Mouse (Mus musculus): ENCODE measurements around the gene Macrod1. TPM values are rescaled to one million over a fixed set of nuclear protein-coding genes. Genes with fewer than 3 reads are reported as not detected.

Macrod1 gene
- polyA plus RNA-seq, 1 experiment, result 44.3 TPM

DNA sequence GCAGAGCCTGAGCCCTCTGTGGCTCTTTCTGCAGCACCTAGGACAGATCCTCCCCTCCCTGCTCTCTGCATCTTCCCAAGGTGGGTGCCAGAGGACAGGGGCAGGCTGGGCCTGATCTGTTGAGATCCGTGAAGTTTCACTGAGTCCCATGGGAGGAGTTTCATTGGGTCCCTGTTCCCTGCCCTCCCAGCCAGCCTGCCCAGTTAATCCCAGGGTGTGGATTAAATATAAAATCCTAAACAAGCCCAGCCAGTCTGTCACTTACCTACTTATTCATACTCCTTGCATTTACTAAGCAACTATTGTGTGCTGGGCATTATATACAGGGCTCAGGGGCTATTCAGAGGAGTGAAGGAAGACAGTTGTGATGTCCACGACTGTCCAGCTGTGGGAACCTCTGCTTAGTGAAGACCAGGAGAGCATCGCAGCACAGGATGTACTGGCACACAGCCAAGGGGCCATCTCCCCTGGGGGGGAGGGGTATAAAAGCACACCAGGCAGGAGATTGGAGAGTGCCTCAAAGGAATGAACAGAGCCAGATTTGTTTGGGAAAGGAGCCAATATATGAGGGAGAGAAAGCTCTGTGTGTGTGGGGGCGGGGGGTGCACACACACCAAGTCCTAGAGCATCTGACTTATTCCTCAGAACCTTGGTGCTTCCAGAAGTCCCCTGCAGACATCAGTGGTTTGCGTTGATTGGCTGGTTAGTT lies 85.8 kb downstream of the Macrod1 start:
- WGBS, result 57% methylated on average over 5 of the region's 5 CpGs
- peaks cover 3% of the 10 kb centered on the region; the same call in 1 of the 2 replicates for H3K4me1 ChIP-seq (ENCODE audit: control insufficient read depth, insufficient read depth, low read length)
- H3K4me3 ChIP-seq (replicated peaks; ENCODE audit: extremely low read depth, low read depth, low read length), result no peak overlapping the region

GRCm38 (mm10) chr19:7143854-7144253 lies 87.2 kb downstream of the Macrod1 start:
- H3K4me3 ChIP-seq (replicated peaks; ENCODE audit: extremely low read depth, low read depth, low read length), result peak overlapping the region; percentile 27
- TF ChIP-seq POLR2A (IDR thresholded peaks at IDR 0.05; ENCODE audit: borderline replicate concordance, extremely low read depth, low read depth, low read length), result no peak
- TF ChIP-seq CTCF (IDR thresholded peaks at IDR 0.05; ENCODE audit: insufficient read depth, low read length), result no peak
- peaks cover 3% of the 10 kb centered on the region; the same call in 1 of the 2 replicates for H3K4me1 ChIP-seq (ENCODE audit: control insufficient read depth, insufficient read depth, low read length)
- peak; percentile 51 for DNase-seq
- 2% methylated on average over 20 of the region's 20 CpGs for WGBS

More for the DNA sequence above, 85.8 kb downstream of the Macrod1 start:
- TF ChIP-seq CTCF (IDR thresholded peaks at IDR 0.05; ENCODE audit: insufficient read depth, low read length) (no peak), POLR2A (IDR thresholded peaks at IDR 0.05; ENCODE audit: borderline replicate concordance, extremely low read depth, low read depth, low read length) (no peak)
- no peak for DNase-seq

DNA sequence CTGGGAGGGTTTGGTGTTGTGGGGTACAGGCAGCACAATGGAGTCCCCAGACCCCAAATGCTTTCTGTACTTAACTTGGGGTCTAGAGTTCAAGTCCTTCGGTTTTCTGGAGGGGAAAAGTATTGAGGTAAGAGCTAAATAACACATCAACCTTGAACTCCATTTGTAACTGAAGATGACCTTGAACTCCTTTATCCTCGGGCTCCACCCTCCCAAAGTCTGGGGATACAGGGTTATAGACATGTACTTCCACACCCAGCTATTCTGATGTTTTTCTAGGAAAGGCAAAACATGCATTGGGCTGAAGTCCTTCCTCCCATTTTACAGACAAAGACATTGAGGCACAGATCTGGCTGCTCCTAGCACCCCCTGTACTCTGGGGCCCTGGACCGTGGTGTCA lies 87.8 kb downstream of the Macrod1 start:
- TF ChIP-seq CTCF (IDR thresholded peaks at IDR 0.05; ENCODE audit: insufficient read depth, low read length) (no peak), POLR2A (IDR thresholded peaks at IDR 0.05; ENCODE audit: borderline replicate concordance, extremely low read depth, low read depth, low read length) (no peak)
- Histone ChIP-seq H3K4me3 (replicated peaks; ENCODE audit: extremely low read depth, low read depth, low read length) (no peak overlapping the region), H3K4me1 (ENCODE audit: control insufficient read depth, insufficient read depth, low read length) (peaks cover 3% of the 10 kb centered on the region; the same call in 1 of the 2 replicates)
- WGBS, result 72% methylated on average over 3 of the region's 3 CpGs
- DNase-seq, result no peak

DNA sequence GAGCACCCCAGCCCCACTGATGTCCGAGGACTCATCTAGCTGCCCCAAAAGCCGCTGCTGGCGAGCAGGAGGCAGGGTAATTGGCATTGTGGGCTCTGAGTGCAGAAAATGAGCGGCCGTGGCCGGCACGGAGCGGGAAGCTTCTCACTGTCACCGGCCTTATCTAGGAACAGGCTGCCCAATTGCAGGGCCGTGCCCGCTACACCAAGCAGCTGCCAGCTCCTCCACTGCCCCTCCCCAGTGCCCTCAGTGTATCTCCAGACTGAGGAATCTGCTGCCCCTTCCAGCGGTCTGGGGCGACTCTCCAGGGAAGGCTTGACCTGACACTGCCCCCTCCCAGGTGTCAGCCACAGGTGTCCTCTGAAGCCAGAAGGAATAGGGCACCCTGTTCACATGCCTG lies 89.8 kb downstream of the Macrod1 start:
- TF ChIP-seq CTCF (IDR thresholded peaks at IDR 0.05; ENCODE audit: insufficient read depth, low read length) (no peak), POLR2A (IDR thresholded peaks at IDR 0.05; ENCODE audit: borderline replicate concordance, extremely low read depth, low read depth, low read length) (no peak)
- DNase-seq, result no peak
- H3K4me3 ChIP-seq (replicated peaks; ENCODE audit: extremely low read depth, low read depth, low read length), result no peak overlapping the region
- 70% methylated on average over 13 of the region's 13 CpGs for WGBS
- H3K4me1 ChIP-seq (ENCODE audit: control insufficient read depth, insufficient read depth, low read length), result peaks cover 3% of the 10 kb centered on the region; the same call in 1 of the 2 replicates

- H3K4me1 ChIP-seq (ENCODE audit: control insufficient read depth, insufficient read depth, low read length), result peaks cover 3% of the 10 kb centered on the region; the same call in 1 of the 2 replicates
- no peak overlapping the region for H3K4me3 ChIP-seq (replicated peaks; ENCODE audit: extremely low read depth, low read depth, low read length)
- 41% methylated on average over 4 of the region's 4 CpGs for WGBS
- DNase-seq, result no peak
- no peak for TF ChIP-seq CTCF (IDR thresholded peaks at IDR 0.05; ENCODE audit: insufficient read depth, low read length)
- TF ChIP-seq POLR2A (IDR thresholded peaks at IDR 0.05; ENCODE audit: borderline replicate concordance, extremely low read depth, low read depth, low read length), result no peak
Observed at GRCm38 (mm10) chr19:7148096-7148495, 91.5 kb downstream of the Macrod1 start.

DNA sequence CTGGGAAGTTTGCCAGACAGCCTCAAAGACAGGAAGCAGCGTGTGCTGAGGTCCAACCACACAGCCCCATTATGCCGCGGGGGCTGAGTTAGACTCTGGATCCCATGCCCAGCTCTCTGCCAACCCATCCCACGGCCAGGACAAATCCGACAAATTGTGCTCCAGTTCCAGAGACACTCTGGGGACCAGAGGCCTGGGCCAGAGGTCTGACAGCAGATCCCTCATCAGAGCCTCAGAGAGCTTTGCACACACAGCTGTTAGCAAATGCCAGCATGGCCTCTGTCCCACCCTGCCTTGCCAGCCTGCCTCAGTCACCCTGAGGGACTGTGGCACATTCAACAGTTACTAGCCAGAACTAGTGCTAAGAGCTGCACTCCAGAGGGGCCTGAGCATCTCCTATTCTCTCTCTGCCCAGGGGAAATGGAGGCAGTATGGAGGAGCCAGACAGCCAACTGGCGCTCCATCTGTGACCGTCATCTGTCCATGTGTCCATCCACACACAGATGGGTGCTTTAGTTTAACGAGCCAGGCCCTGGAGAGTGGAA lies 92.0 kb downstream of the Macrod1 start:
- 47% methylated on average over 8 of the region's 8 CpGs for WGBS

GRCm38 (mm10) chr19:7149158-7149685 lies 92.6 kb downstream of the Macrod1 start:
- Histone ChIP-seq H3K4me1 (ENCODE audit: control insufficient read depth, insufficient read depth, low read length) (no peaks in the 10 kb centered on the region), H3K4me3 (replicated peaks; ENCODE audit: extremely low read depth, low read depth, low read length) (no peak overlapping the region)
- TF ChIP-seq CTCF (IDR thresholded peaks at IDR 0.05; ENCODE audit: insufficient read depth, low read length), result no peak
- no peak for TF ChIP-seq POLR2A (IDR thresholded peaks at IDR 0.05; ENCODE audit: borderline replicate concordance, extremely low read depth, low read depth, low read length)
- WGBS, result 85% methylated on average over 7 of the region's 7 CpGs
- DNase-seq, result no peak

More for the DNA sequence above, 92.0 kb downstream of the Macrod1 start:
- DNase-seq, result no peak
- TF ChIP-seq POLR2A (IDR thresholded peaks at IDR 0.05; ENCODE audit: borderline replicate concordance, extremely low read depth, low read depth, low read length) (no peak), CTCF (IDR thresholded peaks at IDR 0.05; ENCODE audit: insufficient read depth, low read length) (no peak)
- no peak overlapping the region for H3K4me3 ChIP-seq (replicated peaks; ENCODE audit: extremely low read depth, low read depth, low read length)
- peaks cover 2% of the 10 kb centered on the region; the same call in 1 of the 2 replicates for H3K4me1 ChIP-seq (ENCODE audit: control insufficient read depth, insufficient read depth, low read length)

DNA sequence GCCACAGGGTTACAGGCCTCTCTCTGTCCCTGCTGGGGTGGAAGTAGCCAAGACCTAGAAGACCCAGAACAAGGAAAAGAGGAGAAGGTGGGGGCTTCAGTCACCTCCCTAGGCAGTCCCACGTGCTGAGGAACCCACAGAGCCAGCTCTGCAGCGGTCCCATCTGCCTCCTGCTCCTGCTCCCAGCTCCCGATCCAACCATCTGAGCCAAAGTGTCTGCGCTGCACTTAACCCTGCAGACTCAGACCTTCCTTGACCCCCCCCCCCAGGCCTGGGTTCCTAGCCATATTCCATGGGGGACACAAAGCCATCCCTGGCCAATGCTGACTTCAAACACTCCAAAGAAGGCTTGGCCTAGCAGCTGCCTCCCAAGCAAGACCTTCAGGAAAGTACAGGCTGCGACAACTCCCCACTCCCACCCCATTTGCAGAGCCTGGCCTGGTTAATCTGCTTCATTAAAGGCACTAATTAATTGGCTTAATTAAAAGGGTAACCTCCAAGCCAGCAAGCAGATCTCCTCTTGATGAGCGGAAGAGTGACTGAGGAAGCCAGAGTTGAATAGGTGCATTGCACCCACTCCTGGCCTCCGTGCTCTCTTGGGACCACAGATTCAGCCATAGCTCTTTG lies 94.8 kb downstream of the Macrod1 start:
- Histone ChIP-seq H3K4me1 (ENCODE audit: control insufficient read depth, insufficient read depth, low read length) (no peaks in the 10 kb centered on the region), H3K4me3 (replicated peaks; ENCODE audit: extremely low read depth, low read depth, low read length) (no peak overlapping the region)
- no peak for DNase-seq
- TF ChIP-seq CTCF (IDR thresholded peaks at IDR 0.05; ENCODE audit: insufficient read depth, low read length) (no peak), POLR2A (IDR thresholded peaks at IDR 0.05; ENCODE audit: borderline replicate concordance, extremely low read depth, low read depth, low read length) (no peak)
- WGBS, result 94% methylated on average over 7 of the region's 7 CpGs

GRCm38 (mm10) chr19:7151927-7152653 lies 95.5 kb downstream of the Macrod1 start:
- DNase-seq, result no peak
- TF ChIP-seq POLR2A (IDR thresholded peaks at IDR 0.05; ENCODE audit: borderline replicate concordance, extremely low read depth, low read depth, low read length) (no peak), CTCF (IDR thresholded peaks at IDR 0.05; ENCODE audit: insufficient read depth, low read length) (no peak)
- H3K4me1 ChIP-seq (ENCODE audit: control insufficient read depth, insufficient read depth, low read length), result no peaks in the 10 kb centered on the region
- WGBS, result 88% methylated on average over 6 of the region's 6 CpGs
- no peak overlapping the region for H3K4me3 ChIP-seq (replicated peaks; ENCODE audit: extremely low read depth, low read depth, low read length)

Measured in lung, adult 2 months (tissue).